In genomic region chr11:82613503-82613902, GRCm38 (mm10) we compare ENCODE assay signal across 8 mouse cellular contexts.
A peak's percentile ranks its signal among the peaks of the same experiment; 100 is the strongest.
DNase-seq lines count a peak whose midpoint lies in the region; ATAC-seq and TF ChIP-seq lines count a peak whose summit lies in the region.

No protein-coding gene starts in this region.

- no peak overlapping the region for H3K27ac ChIP-seq in forebrain, embryonic 11.5 days (ENCODE audit: low read depth, low read length)
- no peak overlapping the region for H3K27ac ChIP-seq in forebrain, embryonic 16.5 days (ENCODE audit: low read length)

- no peak overlapping the region for H3K4me3 ChIP-seq in forebrain, embryonic 11.5 days (ENCODE audit: low read depth, low read length)
- no peak overlapping the region for H3K4me3 ChIP-seq in forebrain, embryonic 16.5 days (replicated peaks; ENCODE audit: low read length)

- H3K4me1 ChIP-seq in forebrain, embryonic 11.5 days (replicated peaks; ENCODE audit: control insufficient read depth, insufficient read depth, low read length) = 0 out of 2 replicates have a peak, but pooled peaks cover 2% of the 10 kb centered on the region
- H3K4me1 ChIP-seq in forebrain, embryonic 16.5 days (replicated peaks; ENCODE audit: control insufficient read depth, insufficient read depth, low read length) = peaks cover 12% of the 10 kb centered on the region

- H3K9me3 ChIP-seq in forebrain, embryonic 11.5 days (ENCODE audit: control insufficient read depth, low read length) = no peaks in the 10 kb centered on the region
- H3K9me3 ChIP-seq in forebrain, embryonic 16.5 days (ENCODE audit: control insufficient read depth, low read length) = no peaks in the 10 kb centered on the region

- H3K36me3 ChIP-seq in forebrain, embryonic 11.5 days (ENCODE audit: control insufficient read depth, insufficient read depth, low read length) = no peaks in the 10 kb centered on the region
- H3K36me3 ChIP-seq in forebrain, embryonic 16.5 days (ENCODE audit: control insufficient read depth, insufficient read depth) = no peaks in the 10 kb centered on the region

- peak; percentile 80 for DNase-seq in forebrain, embryonic 11.5 days (ENCODE audit: low spot score)
- peak; percentile 84 for DNase-seq in CD4-positive, CD25-positive, alpha-beta regulatory T cell, adult 2 months (ENCODE audit: low read depth, low spot score)
- DNase-seq in brain, embryonic 14.5 days (ENCODE audit: low read depth) = peak; percentile 71
- peak; percentile 66 to 71 for DNase-seq in frontal cortex, postnatal 36 days (ENCODE audit: low spot score in 2 of 2)
- DNase-seq in layer of hippocampus, postnatal 14 days (ENCODE audit: low spot score in 2 of 2) = peak; percentile 35 to 71
- DNase-seq in natural killer cell, adult 2 months (ENCODE audit: low spot score in 2 of 2) = peak; percentile 51 to 71
- peak; percentile 31 for DNase-seq in testis, postnatal 14 days (ENCODE audit: low spot score)

- WGBS in forebrain, embryonic 11.5 days = 22% methylated on average over 6 of the region's 6 CpGs
- WGBS in forebrain, embryonic 16.5 days = 23% methylated on average over 6 of the region's 6 CpGs

- no peak for ATAC-seq in forebrain, embryonic 11.5 days (replicated peaks; ENCODE audit: low FRiP score)
- ATAC-seq in forebrain, embryonic 16.5 days = no peak

- peaks cover 2% of the 10 kb centered on the region; the same call in 1 of the 2 replicates for H3K27me3 ChIP-seq in forebrain, embryonic 11.5 days (ENCODE audit: control insufficient read depth, insufficient read depth, low read length)
- peaks cover 2% of the 10 kb centered on the region; the same call in 1 of the 2 replicates for H3K27me3 ChIP-seq in forebrain, embryonic 16.5 days (replicated peaks; ENCODE audit: control insufficient read depth, insufficient read depth, low read length)

- no peak for TF ChIP-seq POLR2A in brain, embryonic 14.5 days (IDR thresholded peaks at IDR 0.05; ENCODE audit: borderline replicate concordance, extremely low read depth, insufficient read depth, insufficient read length, poor library complexity, severe bottlenecking)

- peak; percentile 85; the same call in 1 of the 2 replicates for TF ChIP-seq CTCF in brain, embryonic 14.5 days (IDR thresholded peaks at IDR 0.05; ENCODE audit: borderline replicate concordance, extremely low read depth, insufficient read depth, insufficient read length)

- H3K9ac ChIP-seq in forebrain, embryonic 11.5 days (ENCODE audit: low read length) = no peak overlapping the region
- no peak overlapping the region for H3K9ac ChIP-seq in forebrain, embryonic 16.5 days (replicated peaks; ENCODE audit: low read depth, low read length)

- no peak overlapping the region for H3K4me2 ChIP-seq in forebrain, embryonic 11.5 days (ENCODE audit: low read depth, low read length, severe bottlenecking)
- H3K4me2 ChIP-seq in forebrain, embryonic 16.5 days (ENCODE audit: low read length) = no peak overlapping the region

Comparison
In these comparisons a context has a peak if more than half of its experiments do, and no peak if none do; other contexts are left out.
1. DNase-seq: peak in every context shown above with its lines; median percentile 84 in CD4-positive, CD25-positive, alpha-beta regulatory T cell, adult 2 months; 80 in forebrain, embryonic 11.5 days; 71 in brain, embryonic 14.5 days; 68 in frontal cortex, postnatal 36 days; 61 in natural killer cell, adult 2 months; 53 in layer of hippocampus, postnatal 14 days; 31 in testis, postnatal 14 days.